Mouse (Mus musculus): Measurements from ENCODE around the gene Gm20828. TPM values are rescaled to one million over a fixed set of nuclear protein-coding genes. Genes with fewer than 3 reads are reported as not detected.

The Gm20828 gene
- not detected for polyA plus RNA-seq (2017; shearing (Covaris generic))

DNA sequence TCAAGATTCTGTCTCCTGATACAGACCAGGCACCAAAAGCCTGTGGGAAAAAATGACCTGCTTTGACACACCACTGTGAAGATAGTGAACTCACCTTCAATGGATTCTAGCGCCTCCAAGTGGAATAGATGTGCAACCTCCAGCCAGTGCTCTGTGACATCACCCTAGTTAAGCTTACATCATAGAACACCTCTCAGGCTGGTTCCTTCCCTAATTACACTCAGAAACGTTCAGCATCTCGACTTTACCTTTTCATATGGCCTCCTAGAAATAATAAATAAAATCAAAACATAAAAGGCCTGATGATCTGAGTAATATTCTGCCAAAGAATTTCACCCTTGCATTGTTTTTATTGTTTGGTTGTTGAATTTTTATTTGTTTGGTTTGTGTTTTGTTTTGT, at the start of gene Gm20828:
Gene Gm20828, minus strand, starts transcription at position 101 of the 400 bp plus-strand sequence.

All from effector memory CD4-positive, alpha-beta T cell, adult 7 months (primary cell).